Mouse (Mus musculus) heart, postnatal 10 days (tissue): ENCODE measurements around the gene Cabp1. TPM values are rescaled to one million over a fixed set of nuclear protein-coding genes. Genes with fewer than 3 reads are reported as not detected.
A peak's percentile ranks its signal among the peaks of the same experiment; 100 is the strongest.

Experiments used
- DNase-seq, 2 experiments: peaks; one replicate each; pipeline ENCODE4 v3.0.0; 2021
- intact Hi-C: fragments of 180-260 bp; cut with DNase I; formaldehyde crosslinking; loops from one replicate; pipeline ENCODE4 v1.15.1; 2025
- total RNA-seq, 2 experiments: library from RNA; stranded (reverse); gene quantifications; 2 replicates each; pipeline ENCODE4 v1.2.3; 2021

Gene Cabp1
- total RNA-seq, 2 experiments from 2014 or later = 6.4 to 6.6 TPM

DNA sequence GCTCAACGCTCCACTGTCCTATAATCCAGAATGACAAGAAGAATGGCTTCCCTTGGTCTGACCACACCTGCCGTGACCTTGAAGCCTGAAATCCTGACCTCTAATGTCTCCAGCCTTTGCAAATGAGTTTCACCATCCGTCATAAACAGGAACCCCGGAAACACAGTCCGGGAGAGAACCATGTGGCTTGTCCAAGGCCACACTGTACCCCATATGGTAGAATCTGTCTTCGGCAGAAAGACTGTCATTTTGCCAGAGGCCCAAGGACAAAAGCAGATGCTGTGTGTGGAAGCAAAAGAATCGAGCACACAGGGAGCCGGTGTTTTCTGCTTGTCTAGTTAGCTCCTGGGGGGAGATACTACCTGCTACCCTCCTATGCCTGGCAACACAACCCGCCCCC lies 18.3 kb upstream of the Cabp1 start:
- intact Hi-C loops = no loop called here
- no peak for DNase-seq

DNA sequence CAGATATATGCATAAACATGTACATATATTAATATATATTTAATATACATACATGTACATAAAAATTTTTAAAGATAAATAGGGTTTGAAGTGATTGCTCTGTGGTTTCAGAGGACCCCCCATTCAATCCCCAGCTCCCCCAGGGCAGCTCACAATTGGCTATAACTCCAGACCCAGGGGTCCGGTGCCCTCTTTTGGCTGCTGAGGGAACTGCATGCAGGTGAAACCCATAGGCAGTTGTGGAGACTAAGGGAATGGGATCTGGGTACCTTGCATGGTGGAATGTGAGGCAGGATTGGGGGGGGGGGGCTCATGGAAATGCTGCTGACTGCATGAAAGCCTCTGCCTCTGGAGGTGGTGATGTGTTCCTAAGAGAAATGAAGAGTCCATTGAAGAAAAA lies 16.2 kb upstream of the Cabp1 start:
- intact Hi-C loops = no loop called here
- no peak for DNase-seq

DNA sequence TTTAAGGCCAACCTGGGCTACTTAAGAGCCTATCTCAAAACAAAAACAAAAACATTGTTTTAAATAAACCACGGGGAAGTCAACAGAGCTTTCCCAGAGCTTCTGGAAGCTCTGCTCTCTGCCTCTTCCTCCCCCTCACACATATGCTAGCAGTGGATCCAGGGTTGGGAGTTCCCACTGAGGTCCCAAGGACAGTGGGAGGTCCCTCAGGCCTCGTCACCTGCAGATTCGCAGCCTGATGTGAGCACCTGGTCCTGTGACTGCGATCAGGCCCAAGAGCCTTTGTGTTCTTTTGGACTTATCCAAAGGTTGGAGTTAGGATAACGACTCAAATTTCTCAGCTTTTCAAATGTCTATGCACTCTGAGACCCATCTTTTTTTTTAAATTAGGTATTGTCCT lies 14.4 kb upstream of the Cabp1 start:
- DNase-seq = no peak
- intact Hi-C loops = no loop called here

DNA sequence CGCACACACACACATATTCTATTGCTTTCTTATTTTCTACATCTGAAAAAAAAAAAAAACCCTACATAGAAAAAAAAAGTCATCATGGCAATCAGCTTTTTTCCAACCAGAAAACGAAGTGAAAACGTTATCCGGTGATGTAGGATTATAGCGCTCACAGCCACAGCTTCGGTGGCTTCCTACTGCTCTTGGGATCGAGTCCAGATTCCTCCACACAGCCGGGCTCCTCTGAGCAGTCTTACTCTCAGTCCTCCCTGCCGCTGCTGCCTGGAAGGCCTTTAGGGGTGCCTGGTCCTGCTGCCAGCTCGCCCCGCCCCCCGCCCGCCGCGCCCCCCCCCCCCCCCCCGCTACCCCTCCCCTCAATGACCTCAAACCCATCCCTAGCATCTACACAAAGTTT lies 13.7 kb upstream of the Cabp1 start:
- intact Hi-C loops = no loop called here

DNA sequence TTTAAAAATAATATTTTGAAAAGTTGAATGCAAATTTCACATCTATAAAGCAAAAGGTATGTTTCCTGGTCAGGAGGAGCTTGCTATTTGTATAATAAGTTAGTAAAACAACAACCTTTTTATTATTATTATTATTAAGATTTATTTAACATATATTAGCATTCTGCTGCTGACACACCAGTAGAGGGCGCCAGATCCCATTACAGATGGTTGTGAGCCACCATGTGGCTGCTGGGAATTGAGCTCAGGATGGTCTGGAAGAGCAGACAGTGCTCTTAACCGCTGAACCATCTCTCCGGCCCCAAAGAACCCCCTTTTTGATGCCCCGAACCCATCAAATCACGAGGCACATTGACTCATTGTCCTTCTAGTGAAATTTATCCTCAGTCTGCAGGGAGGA lies 13.1 kb upstream of the Cabp1 start:
- intact Hi-C loops = no loop called here

More for the DNA sequence above, 13.7 kb upstream of the Cabp1 start:
- DNase-seq = no peak

GRCm38 (mm10) chr5:115204562-115205311 lies 10.6 kb upstream of the Cabp1 start:
- peak; percentile 44 to 55 for DNase-seq
- intact Hi-C loops = no loop called here

More for the DNA sequence above, 13.1 kb upstream of the Cabp1 start:
- no peak for DNase-seq

DNA sequence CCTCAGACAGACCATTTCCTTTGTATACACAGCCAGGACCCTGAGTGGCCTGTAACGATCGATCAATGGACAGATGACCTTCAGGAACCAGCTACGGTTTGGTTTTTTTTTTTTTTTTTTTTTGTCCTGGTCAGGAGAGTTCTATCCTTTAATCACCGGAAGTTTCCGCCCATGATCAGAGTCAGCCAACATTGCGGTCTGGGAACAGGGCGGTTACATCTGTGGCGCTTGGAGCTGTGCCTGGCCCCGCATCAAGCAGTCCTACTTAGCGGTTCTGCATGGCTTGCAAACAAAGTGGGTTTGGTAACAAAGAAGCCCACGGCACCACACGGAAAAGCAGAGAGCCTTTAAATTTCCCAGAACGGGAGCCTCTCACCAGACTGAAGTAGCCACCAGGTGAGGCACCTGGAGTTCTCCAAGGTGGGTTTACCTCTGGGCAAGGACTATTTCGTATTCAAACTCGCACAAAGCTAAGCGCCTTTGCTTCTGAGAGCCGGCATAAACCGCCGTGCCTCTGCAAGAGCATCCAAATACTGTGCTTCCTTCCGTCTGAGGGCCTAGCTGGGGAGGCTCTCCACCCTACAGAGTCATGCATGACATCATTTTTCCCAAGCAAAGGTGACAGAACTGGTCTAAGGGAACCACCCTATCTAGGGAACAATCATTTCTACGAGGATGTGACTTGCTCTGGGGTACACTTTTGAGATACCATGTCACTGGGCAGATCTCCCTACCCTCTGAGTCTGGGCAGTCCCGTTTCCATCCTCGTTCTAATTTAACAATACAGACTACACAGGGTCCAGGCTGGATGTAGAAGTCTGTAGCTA lies 9.8 kb upstream of the Cabp1 start:
- intact Hi-C loops = no loop called here
- peak in 1 of 2 experiments; percentile 33 for DNase-seq

GRCm38 (mm10) chr5:115194626-115195221 lies 543 bp upstream of the Cabp1 start:
- intact Hi-C loops = no loop called here
- DNase-seq = no peak

- intact Hi-C loops = no loop called here
- peak; percentile 78 to 81 for DNase-seq
These were observed 955 bp downstream of the Cabp1 start for GRCm38 (mm10) chr5:115193226-115193625.

- DNase-seq = no peak
- intact Hi-C loops = no loop called here
These were observed 1.4 kb downstream of the Cabp1 start for GRCm38 (mm10) chr5:115192828-115193195.

GRCm38 (mm10) chr5:115191880-115192827 lies 2.0 kb downstream of the Cabp1 start:
- intact Hi-C loops = no loop called here
- no peak for DNase-seq

- no peak for DNase-seq
- intact Hi-C loops = no loop called here
These were observed 4.1 kb downstream of the Cabp1 start for GRCm38 (mm10) chr5:115190081-115190480.

DNA sequence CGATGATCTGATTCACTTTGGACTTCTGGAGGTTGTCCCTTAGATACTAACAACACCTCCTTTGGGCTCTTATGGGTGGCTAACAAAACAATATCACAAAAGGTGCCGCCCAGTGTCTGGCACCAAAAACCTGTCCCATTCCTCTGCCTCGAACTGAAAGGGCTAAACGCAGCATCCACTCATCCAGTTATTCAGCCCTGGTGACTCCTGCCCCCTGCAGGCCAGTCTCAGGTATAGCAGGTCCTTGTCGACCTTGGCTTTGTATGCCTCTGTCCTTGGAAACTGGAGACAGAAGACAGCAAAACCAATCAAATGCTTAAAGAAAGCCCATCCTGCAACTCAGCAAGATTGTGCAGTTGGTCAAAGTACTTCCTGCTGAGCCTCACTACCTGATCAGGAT lies 5.4 kb downstream of the Cabp1 start:
- peak; percentile 35 to 64 for DNase-seq
- intact Hi-C loops = loop anchor here (2.0 to 10.0 kb wide), 2 partner anchors 64 to 214 kb away; partner anchors contain the start of gene Hnf1a

- intact Hi-C loops = loop anchor here (1.0 to 10.0 kb wide), 4 partner anchors 27 to 213 kb away; partner anchors contain the start of genes Hnf1a and Pop5
These were observed 6.7 kb downstream of the Cabp1 start for GRCm38 (mm10) chr5:115187188-115188131.

GRCm38 (mm10) chr5:115186371-115187073 lies 7.7 kb downstream of the Cabp1 start:
- intact Hi-C loops = loop anchor here (1.0 to 10.0 kb wide), 3 partner anchors 26 to 212 kb away; partner anchors contain the start of genes Hnf1a and Pop5
- DNase-seq = peak; percentile 38 to 57

More at GRCm38 (mm10) chr5:115187188-115188131, 6.7 kb downstream of the Cabp1 start:
- DNase-seq = peak; percentile 96 to 97

DNA sequence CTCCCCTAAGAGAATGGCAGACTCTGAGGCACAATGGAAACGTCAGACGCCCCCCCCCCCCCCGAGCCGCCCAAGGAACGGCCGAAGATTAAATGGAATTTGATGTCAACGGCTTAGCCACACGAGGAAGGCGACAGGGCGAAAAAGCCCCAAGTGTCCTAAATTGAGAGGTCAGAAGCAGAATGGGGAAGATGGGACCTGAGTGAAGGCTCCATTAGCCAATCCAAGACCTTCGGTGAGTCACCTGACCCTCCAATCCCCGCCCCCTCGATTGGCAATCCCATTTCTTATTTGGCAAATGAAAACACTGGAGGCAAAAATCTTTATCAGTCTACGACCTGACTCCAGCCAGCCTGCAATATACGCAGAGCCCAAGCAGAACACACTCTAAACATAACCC lies 9.5 kb downstream of the Cabp1 start:
- intact Hi-C loops = loop anchor here (10.0 kb wide), 1 partner anchor 210 kb away; the partner anchor contains the start of gene Hnf1a
- DNase-seq = peak; percentile 71 to 84

DNA sequence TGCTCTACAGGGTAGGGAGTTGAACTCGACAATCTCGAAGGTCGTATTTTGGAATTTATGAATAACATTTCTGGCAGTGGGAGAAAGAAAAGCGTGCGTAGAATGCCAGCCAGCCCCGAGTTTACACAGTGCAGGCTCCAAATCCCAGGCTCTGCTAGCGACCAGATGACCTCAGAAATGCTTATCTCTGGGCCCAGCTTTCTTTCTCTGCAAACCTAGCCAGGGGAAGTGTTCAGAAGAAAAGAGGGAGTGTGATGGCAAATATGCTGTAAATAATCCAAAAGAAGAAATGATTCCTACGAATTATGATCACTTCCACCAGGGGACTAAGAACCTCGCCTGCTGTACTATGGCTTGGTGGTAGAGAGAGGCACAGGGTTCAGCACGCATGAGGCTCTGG lies 10.7 kb downstream of the Cabp1 start:
- intact Hi-C loops = loop anchor here (10.0 kb wide), 1 partner anchor 209 kb away; the partner anchor contains the start of gene Hnf1a
- DNase-seq = no peak

GRCm38 (mm10) chr5:115182925-115183324 lies 11.3 kb downstream of the Cabp1 start:
- DNase-seq = no peak
- intact Hi-C loops = loop anchor here (10.0 kb wide), 1 partner anchor 208 kb away; the partner anchor contains the start of gene Hnf1a
